Mouse (Mus musculus) liver, embryonic 14.5 days (tissue): Measurements from ENCODE around the gene Snx32. TPM values are rescaled to one million over a fixed set of nuclear protein-coding genes. Genes with fewer than 3 reads are reported as not detected.
"Not testable (repeated sequence)": the region's sequence is repeated elsewhere in the genome, so short reads cannot be mapped to it uniquely, and the experiment has no call there.

ENCODE experiments used
- ATAC-seq: fragments of 200-750 bp; cut with Nextera tagmentation; 2 replicates; pipeline ENCODE4 v1.8.0; 2017; ENCODE audit warnings: moderate number of reproducible peaks, mild to moderate bottlenecking, moderate library complexity; ENCODE audit not compliant: insufficient read depth
- DNase-seq, 3 experiments: peaks; one replicate each; pipeline ENCODE4 v3.0.0-alpha.2; 2012 to 2013; ENCODE audit warnings: low read depth in 3 of 3, low spot score in 3 of 3
- H3K27ac ChIP-seq: fragments of 300-500 bp; sonication (generic); 2 replicates; pipeline ENCODE4 v1.5.1; 2014; ENCODE audit warnings: moderate library complexity, mild to moderate bottlenecking, control low read depth, inconsistent platforms
- H3K27me3 ChIP-seq: fragments of 300-500 bp; sonication (generic); 2 replicates; pipeline ENCODE4 v1.6.1; 2014; ENCODE audit warnings: mild to moderate bottlenecking, low read length, moderate library complexity; ENCODE audit not compliant: control insufficient read depth, insufficient read depth
- H3K36me3 ChIP-seq: fragments of 300-500 bp; sonication (generic); replicated peaks from 2 replicates; pipeline ENCODE4 v1.6.1; 2014; ENCODE audit warnings: low read depth; ENCODE audit not compliant: control insufficient read depth, insufficient read depth
- H3K4me1 ChIP-seq, 2 experiments: fragments of 200-500 bp in 1 of 2; fragments of 300-500 bp in 1 of 2; sonication (generic) in 1 of 2; replicated peaks; 2 replicates each; pipeline ENCODE4 v1.6.1; 2012 to 2014; ENCODE audit warnings: antibody characterized with exemption in 1 of 2, inconsistent platforms in 1 of 2, low read length in 1 of 2; ENCODE audit not compliant: control insufficient read depth in 2 of 2, insufficient read depth in 2 of 2
- H3K4me2 ChIP-seq: fragments of 300-500 bp; sonication (generic); 2 replicates; pipeline ENCODE4 v1.6.1; 2014; ENCODE audit warnings: low read depth, mild to moderate bottlenecking, control low read depth, moderate library complexity
- H3K4me3 ChIP-seq, 2 experiments: fragments of 200-500 bp in 1 of 2; fragments of 300-500 bp in 1 of 2; sonication (generic) in 1 of 2; 2 replicates each; pipeline ENCODE4 v1.5.1; 2012 to 2014; ENCODE audit warnings: low read depth in 2 of 2, low read length in 2 of 2, mild to moderate bottlenecking in 2 of 2, control low read depth in 1 of 2, inconsistent platforms in 1 of 2, moderate library complexity in 1 of 2; ENCODE audit not compliant: insufficient read depth in 1 of 2
- H3K9ac ChIP-seq: fragments of 300-500 bp; sonication (generic); replicated peaks from 2 replicates; pipeline ENCODE4 v1.6.1; 2014; ENCODE audit warnings: mild to moderate bottlenecking, control low read depth, moderate library complexity
- H3K9me3 ChIP-seq: fragments of 300-500 bp; sonication (generic); 2 replicates; pipeline ENCODE4 v1.6.1; 2016; ENCODE audit warnings: low read length, mixed read lengths; ENCODE audit not compliant: control insufficient read depth
- CTCF ChIP-seq: IDR thresholded peaks from 2 replicates; pipeline ENCODE4 v1.5.1; 2016; ENCODE audit warnings: antibody characterized with exemption, low read depth, control low read depth
- EP300 ChIP-seq: IDR thresholded peaks from 2 replicates; pipeline ENCODE4 v1.6.1; 2016; ENCODE audit warnings: antibody characterized with exemption, low read depth
- WGBS: fragments of 180-500 bp; shearing (Covaris S2); extraction: QIAGEN DNeasy Blood & Tissue Kit; methylation state at CpG from one replicate; pipeline ENCODE4 v1.1.7; 2014; ENCODE audit not compliant: insufficient replicate concordance; 5-methylcytosine and 5-hydroxymethylcytosine counted together
- polyA plus RNA-seq, 2 experiments: library from polyadenylated mRNA; depleted of rRNA in 1 of 2; stranded (reverse) in 1 of 2; unstranded in 1 of 2; fragments of >200 nt; fragmentation: Nextera tagmentation in 1 of 2; extraction: Ambion mirVana in 1 of 2; gene quantifications; 2 replicates each; pipeline versions ENCODE4 v1.2.1 to v1.2.3; 2012 to 2014

Gene Snx32
- polyA plus RNA-seq, 2 experiments = 4.7 to 9.0 TPM

- Histone ChIP-seq H3K4me1 (peaks cover 3 to 4% of the 10 kb centered on the region in 2 experiments; a peak in 3 of 4 replicates), H3K27ac (no peak overlapping the region), H3K36me3 (peaks cover 50% of the 10 kb centered on the region), H3K27me3 (no peaks in the 10 kb centered on the region), H3K4me2 (no peak overlapping the region), H3K9me3 (no peaks in the 10 kb centered on the region), H3K4me3 (no peak overlapping the region), H3K9ac (no peak overlapping the region)
- ATAC-seq (no peak), DNase-seq (no peak)
- 77% methylated on average over 12 of the region's 12 CpGs for WGBS
- TF ChIP-seq EP300 = no peak
- TF ChIP-seq CTCF = no peak
These were observed 14.8 kb downstream of the Snx32 start for GRCm38 (mm10) chr19:5495353-5496051.

- Histone ChIP-seq H3K27ac (no peak overlapping the region), H3K4me1 (peaks cover 7 to 9% of the 10 kb centered on the region in 2 experiments), H3K9me3 (no peaks in the 10 kb centered on the region), H3K27me3 (no peaks in the 10 kb centered on the region), H3K9ac (no peak overlapping the region), H3K4me2 (no peak overlapping the region), H3K4me3 (no peak overlapping the region), H3K36me3 (peaks cover 50% of the 10 kb centered on the region)
- TF ChIP-seq EP300 (no peak), CTCF (no peak)
- 81% methylated on average over 3 of the region's 3 CpGs for WGBS
- no peak for DNase-seq
- ATAC-seq = no peak
These were observed 16.0 kb downstream of the Snx32 start for GRCm38 (mm10) chr19:5494314-5494713.

DNA sequence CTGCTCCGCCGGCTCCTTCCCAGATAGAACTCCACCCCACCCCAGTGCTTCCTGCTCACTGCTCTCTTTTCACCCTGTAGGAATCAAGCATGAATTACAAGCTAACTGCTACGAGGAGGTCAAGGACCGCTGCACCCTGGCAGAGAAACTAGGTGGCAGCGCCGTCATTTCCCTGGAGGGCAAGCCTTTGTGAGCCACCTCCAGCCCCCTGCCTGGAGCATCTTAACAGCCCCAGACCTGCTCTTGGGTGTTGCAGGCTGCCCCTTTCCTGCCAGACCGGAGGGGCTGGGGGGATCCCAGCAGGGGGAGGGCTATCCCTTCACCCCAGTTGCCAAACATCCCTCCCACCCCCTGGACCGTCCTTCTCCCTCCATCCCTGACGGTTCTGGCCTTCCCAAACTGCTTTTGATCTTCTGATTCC is 17.0 kb downstream of the Snx32 start:
- Histone ChIP-seq H3K4me1 (peaks cover 11 to 16% of the 10 kb centered on the region in 2 experiments), H3K36me3 (peaks cover 50% of the 10 kb centered on the region)
- H3K9me3 ChIP-seq, H3K4me3 ChIP-seq, H3K9ac ChIP-seq, H3K27me3 ChIP-seq, H3K4me2 ChIP-seq, ATAC-seq, DNase-seq, H3K27ac ChIP-seq: not testable (repeated sequence)
- 81% methylated on average over 9 of the region's 9 CpGs for WGBS
- TF ChIP-seq CTCF = 0 out of 2 replicates have a peak, but pooled peaks have one; percentile 12

DNA sequence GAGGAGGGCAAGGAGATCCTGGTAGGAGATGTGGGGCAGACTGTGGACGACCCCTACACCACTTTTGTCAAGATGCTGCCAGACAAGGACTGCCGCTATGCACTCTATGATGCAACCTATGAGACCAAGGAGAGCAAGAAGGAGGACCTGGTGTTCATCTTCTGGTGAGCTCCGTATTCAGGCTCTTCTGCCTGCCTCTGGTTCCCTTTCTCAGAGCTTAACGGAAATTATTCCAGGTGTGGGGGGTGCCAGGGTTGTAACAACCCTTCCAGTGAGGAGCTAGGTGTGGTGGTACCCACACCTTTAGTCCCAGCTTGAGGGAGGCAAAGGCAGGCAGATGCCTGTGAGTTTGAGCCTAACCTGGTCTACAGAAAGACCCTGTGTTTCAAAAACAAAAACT is 17.7 kb downstream of the Snx32 start:
- H3K27me3 ChIP-seq = no peaks in the 10 kb centered on the region
- DNase-seq = no peak
- H3K4me2 ChIP-seq = no peak overlapping the region
- peaks cover 48% of the 10 kb centered on the region for H3K36me3 ChIP-seq
- H3K4me3 ChIP-seq = no peak overlapping the region
- no peaks in the 10 kb centered on the region for H3K9me3 ChIP-seq
- H3K27ac ChIP-seq = no peak overlapping the region
- ATAC-seq = no peak
- WGBS = 76% methylated on average over 4 of the region's 4 CpGs
- TF ChIP-seq CTCF = no peak
- no peak for TF ChIP-seq EP300
- H3K9ac ChIP-seq = no peak overlapping the region
- peaks cover 11 to 17% of the 10 kb centered on the region in 2 experiments for H3K4me1 ChIP-seq

- ATAC-seq (peak; percentile 38), DNase-seq (peak in 2 of 3 experiments; percentile 70 to 78)
- Histone ChIP-seq H3K27me3 (no peaks in the 10 kb centered on the region), H3K4me3 (peak overlapping the region; percentile 81 to 91), H3K4me1 (peaks cover 19 to 24% of the 10 kb centered on the region in 2 experiments), H3K27ac (peak overlapping the region; percentile 91), H3K9me3 (no peaks in the 10 kb centered on the region), H3K4me2 (peak overlapping the region; percentile 99), H3K9ac (peak overlapping the region; percentile 86), H3K36me3 (peaks cover 38% of the 10 kb centered on the region)
- under 1% methylated on average over 59 of the region's 59 CpGs for WGBS
- 0 out of 2 replicates have a peak, but pooled peaks have one; percentile 1 for TF ChIP-seq CTCF
- TF ChIP-seq EP300 = no peak
These were observed 19.2 kb downstream of the Snx32 start for GRCm38 (mm10) chr19:5490898-5491708.
